Comparison of ENCODE assay signal across 32 mouse cellular contexts in the genomic region with DNA sequence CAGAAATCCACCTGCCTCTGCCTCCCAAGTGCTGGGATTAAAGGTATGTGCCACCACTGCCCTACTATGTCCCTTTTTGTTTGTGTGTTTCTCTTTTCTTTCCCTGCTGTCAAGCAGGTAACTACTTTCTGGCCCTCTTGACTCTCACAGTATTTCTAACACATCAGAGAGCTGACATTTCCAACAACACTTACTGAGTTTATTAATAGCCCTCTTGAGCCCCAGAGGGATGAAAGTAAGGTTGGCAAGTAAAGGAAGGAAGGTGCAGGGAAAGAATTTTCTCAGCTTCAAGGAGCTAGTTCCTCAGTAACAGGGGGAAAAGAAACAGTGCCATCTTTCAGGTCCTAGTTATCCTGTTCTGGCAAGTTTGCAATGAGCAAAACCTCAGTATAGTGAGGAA. TPM values are rescaled to one million over a fixed set of nuclear protein-coding genes. Genes with fewer than 3 reads are reported as not detected.
"Had no signal": no experiment of that assay in that cellular context is flagged by ENCODE, and none has a peak within 500 bp of the region (broad histone marks: within the 10 kb centered on the region; RNA-seq: fewer than 3 reads in every experiment).

No protein-coding gene starts in this region.

- H3K4me3 ChIP-seq: kidney, embryonic 15.5 days; left cerebral cortex, adult 2 months; liver, embryonic 13.5 days; megakaryocyte, embryonic 14.5 days; midbrain, embryonic 10.5 days; midbrain, embryonic 13.5 days; myocyte; neural tube, embryonic 13.5 days; stomach, embryonic 15.5 days had no signal

- H3K36me3 ChIP-seq: kidney, embryonic 15.5 days; liver, embryonic 13.5 days; midbrain, embryonic 10.5 days; midbrain, embryonic 13.5 days; neural tube, embryonic 13.5 days; stomach, embryonic 15.5 days had no signal

- H3K27me3 ChIP-seq: kidney, embryonic 15.5 days; liver, embryonic 13.5 days; midbrain, embryonic 13.5 days; neural tube, embryonic 13.5 days; stomach, embryonic 15.5 days had no signal

- H3K9ac ChIP-seq: kidney, embryonic 15.5 days; liver, embryonic 13.5 days; midbrain, embryonic 13.5 days; neural tube, embryonic 13.5 days; stomach, embryonic 15.5 days had no signal

- H3K9me3 ChIP-seq: kidney, embryonic 15.5 days; liver, embryonic 13.5 days; megakaryocyte, embryonic 14.5 days; midbrain, embryonic 10.5 days; midbrain, embryonic 13.5 days; neural tube, embryonic 13.5 days; stomach, embryonic 15.5 days had no signal

- DNase-seq: kidney, postnatal 10 days; kidney, postnatal 36 days; layer of hippocampus, postnatal 36 days; liver, embryonic 13.5 days; lung, adult 2 months; lung, postnatal 36 days; retina, postnatal 1 day; right cerebral cortex, postnatal 25 days; spleen, adult 18-20 months; thymus, adult 2 months; thymus, postnatal 14 days; thymus, postnatal 4 days had no signal

- H3K4me1 ChIP-seq: kidney, embryonic 15.5 days; liver, embryonic 13.5 days; megakaryocyte, embryonic 14.5 days; midbrain, embryonic 10.5 days; midbrain, embryonic 13.5 days; neural tube, embryonic 13.5 days; stomach, embryonic 15.5 days had no signal

- H3K4me2 ChIP-seq: kidney, embryonic 15.5 days; liver, embryonic 13.5 days; midbrain, embryonic 13.5 days; neural tube, embryonic 13.5 days; stomach, embryonic 15.5 days had no signal

- H3K27ac ChIP-seq: kidney, embryonic 15.5 days; left cerebral cortex, adult 2 months; liver, embryonic 13.5 days; midbrain, embryonic 10.5 days; midbrain, embryonic 13.5 days; neural tube, embryonic 13.5 days; stomach, embryonic 15.5 days had no signal

- ATAC-seq: midbrain, embryonic 13.5 days; midbrain, embryonic 16.5 days had no signal

RNA-seq across cellular contexts. Expression of a gene that starts 23.0 kb away (rescaled TPM):
- total RNA-seq: layer of hippocampus, adult 8-10 months; layer of hippocampus, postnatal 10 days; layer of hippocampus, postnatal 36 days; left cerebral cortex, adult 2 months; left cerebral cortex, postnatal 10 days; left cerebral cortex, postnatal 36 days; liver, adult 2 months; neutrophil, adult 5-6 weeks had no signal
- polyA plus RNA-seq: kidney, embryonic 15.5 days; limb, embryonic 11.5 days; limb, embryonic 14.5 days; liver, adult 2 months; liver, embryonic 13.5 days; liver, embryonic 16.5 days; lung, adult 2 months; lung, embryonic 16.5 days; midbrain, embryonic 10.5 days; midbrain, embryonic 13.5 days; midbrain, embryonic 16.5 days; myocyte; neural tube, embryonic 13.5 days; stomach, embryonic 15.5 days had no signal

RNA-seq across cellular contexts. Expression of a gene that starts 48.9 kb away (rescaled TPM):
- total RNA-seq: layer of hippocampus, adult 8-10 months; layer of hippocampus, postnatal 36 days; left cerebral cortex, adult 2 months; left cerebral cortex, postnatal 10 days; left cerebral cortex, postnatal 36 days; liver, adult 2 months; monocyte, adult 5-6 weeks; neutrophil, adult 5-6 weeks had no signal
- polyA plus RNA-seq: kidney, embryonic 15.5 days; liver, adult 2 months; liver, embryonic 16.5 days; lung, adult 2 months; lung, embryonic 16.5 days; midbrain, embryonic 13.5 days; midbrain, embryonic 16.5 days; myocyte; neural tube, embryonic 13.5 days; thymus, adult 2 months had no signal
